Mouse (Mus musculus) layer of hippocampus, adult 11-12 months (tissue): ENCODE results near the gene Oxt.

Experiments used
- DNase-seq: peaks from one replicate; pipeline ENCODE4 v3.0.0; 2022; ENCODE audit warnings: low spot score

The Oxt gene

DNA sequence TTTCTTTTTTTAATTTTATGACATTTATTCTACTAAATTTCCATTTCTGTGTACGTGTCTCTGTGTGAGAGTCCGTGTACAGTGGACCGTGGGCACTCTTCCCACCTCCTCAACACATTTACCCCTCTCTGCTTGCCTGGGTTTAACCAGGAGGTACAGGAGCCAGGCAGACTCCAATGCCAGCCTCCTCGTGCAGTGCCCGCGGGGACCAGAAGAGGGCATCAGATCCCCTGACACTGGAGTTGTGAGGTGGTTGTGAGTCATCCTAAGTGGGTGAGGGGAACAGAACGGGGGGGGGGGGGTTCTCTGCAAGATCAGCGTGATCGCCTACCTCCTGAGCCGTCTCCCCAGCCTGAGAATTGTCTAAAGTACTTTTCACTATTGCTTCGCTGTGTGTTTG lies 2.2 kb downstream of the Oxt start:
- peak; percentile 74 for DNase-seq

- DNase-seq, result no peak
Observed at GRCm38 (mm10) chr2:130579791-130580190, 3.8 kb downstream of the Oxt start.

- no peak for DNase-seq
Observed at GRCm38 (mm10) chr2:130581201-130581600, 5.2 kb downstream of the Oxt start.

GRCm38 (mm10) chr2:130582552-130582951 lies 6.6 kb downstream of the Oxt start, which contains the start of gene Avp:
Gene Avp (minus strand): TSS chr2:130582554.
- no peak for DNase-seq

DNA sequence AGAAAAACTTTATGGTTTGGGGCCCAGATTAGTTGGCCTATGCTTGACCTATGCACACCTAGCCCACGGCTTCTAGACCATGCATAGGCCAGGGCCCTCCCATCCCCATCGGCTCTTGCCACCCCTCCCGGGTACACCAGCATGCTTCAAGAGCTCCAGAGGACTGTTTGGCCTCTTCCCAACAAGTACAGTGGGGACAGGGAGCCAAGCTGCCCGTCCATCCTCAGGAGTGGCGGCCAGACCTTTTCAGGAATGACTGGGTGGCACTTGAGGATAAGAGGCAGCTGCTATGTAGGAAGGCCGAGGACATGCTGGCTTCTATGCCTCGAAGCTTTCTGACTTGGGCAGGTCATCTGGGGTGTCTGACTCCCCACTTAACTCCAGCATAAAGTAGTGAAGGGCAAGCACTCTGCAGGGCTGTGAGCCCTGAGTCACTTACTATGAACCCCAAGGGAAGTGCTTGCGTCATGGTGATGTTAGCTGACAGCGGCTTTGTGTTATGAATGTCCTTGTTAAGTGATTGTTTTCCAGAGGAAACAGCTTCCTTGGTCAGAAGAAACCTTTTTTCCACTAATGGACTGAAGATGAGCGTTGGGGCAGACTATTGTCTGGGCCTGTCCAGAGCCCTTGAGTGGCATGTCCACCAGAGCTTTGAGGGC lies 8.1 kb downstream of the Oxt start:
- no peak for DNase-seq

DNA sequence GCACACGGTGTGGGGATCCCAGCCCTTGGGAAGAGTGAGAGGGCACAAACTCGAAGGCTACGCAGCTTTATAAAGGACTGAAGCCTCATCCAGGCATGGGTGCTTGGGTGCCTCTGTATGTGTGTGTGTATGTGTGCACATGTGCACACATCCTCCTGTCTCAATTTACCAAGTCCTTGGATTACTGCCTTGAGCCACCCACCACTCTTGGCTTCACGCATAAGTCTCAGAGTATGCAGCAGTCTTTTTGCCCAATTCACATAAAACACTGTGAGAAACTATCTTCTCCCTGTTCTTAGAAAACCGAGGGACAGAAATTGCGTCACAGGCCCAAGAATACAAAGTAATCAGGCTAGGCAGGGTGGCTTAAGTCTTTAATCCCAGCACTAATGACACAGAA lies 10.0 kb downstream of the Oxt start:
- no peak for DNase-seq

DNA sequence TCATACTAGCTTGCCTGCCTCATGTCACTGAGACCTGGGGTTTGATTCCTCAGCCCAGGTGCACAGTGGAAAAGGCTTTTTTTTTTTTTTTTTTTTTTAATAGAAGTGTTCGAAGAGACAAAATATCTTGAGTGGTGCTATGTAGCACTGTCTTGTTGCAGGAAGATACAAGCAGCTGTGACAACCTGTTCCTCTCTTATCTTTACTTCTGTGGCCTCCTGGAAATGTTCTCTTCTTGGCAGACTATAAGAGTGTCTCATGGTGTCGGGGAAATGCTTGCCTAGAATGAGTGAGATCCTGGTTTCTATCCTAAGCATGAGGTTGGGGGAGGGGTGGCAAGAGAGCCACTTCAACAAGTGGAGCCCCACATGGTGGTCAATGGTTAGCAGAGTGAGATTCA lies 12.4 kb downstream of the Oxt start:
- DNase-seq, result no peak

- DNase-seq, result no peak
Observed at GRCm38 (mm10) chr2:130589157-130589556, 13.2 kb downstream of the Oxt start.

DNA sequence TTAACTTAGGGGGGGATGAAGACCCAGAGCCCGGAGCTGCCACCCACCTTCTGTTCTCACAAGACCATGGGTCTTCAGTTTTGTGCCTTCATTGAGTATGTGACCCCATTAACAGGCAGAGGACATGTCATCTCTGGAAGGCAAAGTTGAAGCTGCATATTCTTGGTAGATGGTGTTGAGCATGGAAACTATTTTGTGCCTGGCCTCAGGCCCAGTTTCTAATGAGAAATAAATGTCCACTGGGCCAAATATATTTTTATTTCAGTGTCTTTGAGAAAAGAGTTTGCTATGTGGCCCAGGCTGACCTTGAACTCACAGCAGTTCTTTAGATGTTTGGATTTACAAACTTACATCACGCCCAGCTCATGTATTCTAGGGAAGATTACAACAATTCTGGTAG lies 13.8 kb downstream of the Oxt start:
- DNase-seq, result no peak

- DNase-seq, result no peak
Observed at GRCm38 (mm10) chr2:130591016-130591415, 15.0 kb downstream of the Oxt start.

GRCm38 (mm10) chr2:130595596-130595995 lies 19.6 kb downstream of the Oxt start:
- no peak for DNase-seq

- DNase-seq, result peak; percentile 59
Observed at GRCm38 (mm10) chr2:130597601-130598010, 21.6 kb downstream of the Oxt start.

DNA sequence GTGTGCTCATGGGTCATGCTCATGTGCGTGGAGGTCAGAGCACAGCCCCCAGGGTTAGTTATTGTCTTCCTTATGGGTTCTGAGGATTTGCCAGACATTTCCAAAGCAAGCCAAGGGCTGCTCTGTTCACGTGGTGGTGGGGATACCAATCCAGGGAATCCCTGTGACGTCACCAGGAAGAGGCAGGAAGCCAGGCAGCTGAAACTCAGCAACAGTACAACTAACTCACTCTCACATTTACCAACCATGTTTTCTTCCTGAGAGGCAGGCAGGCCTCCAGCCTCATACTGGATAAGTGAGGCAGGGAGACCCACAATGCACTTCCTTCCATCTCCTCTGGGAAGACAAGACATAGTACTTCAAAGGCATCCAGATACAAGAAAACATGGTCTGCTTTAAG lies 22.4 kb downstream of the Oxt start:
- DNase-seq, result no peak

DNA sequence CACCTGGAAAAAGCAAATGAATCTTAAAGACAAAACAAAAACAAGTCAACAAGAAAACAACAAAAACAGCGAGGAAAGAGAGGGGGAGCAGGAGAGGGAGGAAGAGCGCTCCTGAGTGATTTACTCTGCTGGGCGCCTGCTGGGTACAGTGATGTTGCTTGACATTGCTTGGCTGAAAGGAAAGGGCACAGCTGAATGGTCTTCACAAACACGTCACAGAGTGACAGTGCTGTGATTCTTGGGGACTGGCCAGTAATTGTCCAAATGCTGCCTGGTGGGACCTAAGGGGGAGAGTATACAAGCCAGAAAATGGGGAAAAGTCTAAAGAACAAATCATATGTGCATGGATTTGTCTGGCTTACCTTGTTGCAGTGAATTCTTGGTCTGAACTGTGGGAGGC lies 26.2 kb downstream of the Oxt start:
- DNase-seq, result no peak

DNA sequence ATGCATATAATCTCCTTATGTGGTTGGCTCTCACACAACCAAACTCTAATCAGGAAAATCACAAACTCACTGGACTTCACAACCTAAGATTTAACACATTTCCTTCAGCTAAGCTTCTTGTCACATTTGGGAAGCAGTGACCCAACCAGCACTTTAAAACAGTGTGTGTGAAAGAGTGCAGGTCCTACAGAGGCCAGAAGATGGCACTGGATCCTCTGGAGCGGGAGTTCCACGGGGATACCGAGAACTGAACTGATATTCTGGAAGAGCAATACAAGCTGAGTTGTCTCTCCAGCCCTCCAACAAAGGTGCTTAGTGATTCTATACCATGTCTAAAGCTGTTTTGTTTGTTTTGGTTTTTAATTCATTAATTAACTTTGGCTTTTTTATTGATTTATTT lies 37.1 kb downstream of the Oxt start:
- no peak for DNase-seq

DNA sequence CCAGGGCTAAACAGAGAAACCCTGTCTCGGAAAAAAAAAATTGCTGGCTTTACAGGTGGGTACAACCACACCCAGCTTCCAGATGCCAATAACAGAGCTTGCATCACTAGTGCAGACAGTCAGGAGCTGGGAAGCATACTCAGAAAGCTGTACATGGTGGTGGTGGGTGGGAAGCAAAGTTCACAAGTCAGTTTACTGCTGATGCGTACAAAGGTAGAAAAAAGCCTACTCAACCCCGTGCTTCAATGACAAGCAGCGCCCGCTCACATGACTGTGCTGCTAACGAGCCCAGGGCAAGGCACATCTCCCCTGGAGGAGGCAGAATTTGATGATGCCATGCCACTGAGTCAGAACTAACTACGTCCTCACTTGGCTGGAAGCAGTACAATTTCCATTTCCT lies 43.0 kb downstream of the Oxt start:
- DNase-seq, result no peak
